Mouse (Mus musculus): Measurements from ENCODE around the gene Mapk6.

The Mapk6 gene

DNA sequence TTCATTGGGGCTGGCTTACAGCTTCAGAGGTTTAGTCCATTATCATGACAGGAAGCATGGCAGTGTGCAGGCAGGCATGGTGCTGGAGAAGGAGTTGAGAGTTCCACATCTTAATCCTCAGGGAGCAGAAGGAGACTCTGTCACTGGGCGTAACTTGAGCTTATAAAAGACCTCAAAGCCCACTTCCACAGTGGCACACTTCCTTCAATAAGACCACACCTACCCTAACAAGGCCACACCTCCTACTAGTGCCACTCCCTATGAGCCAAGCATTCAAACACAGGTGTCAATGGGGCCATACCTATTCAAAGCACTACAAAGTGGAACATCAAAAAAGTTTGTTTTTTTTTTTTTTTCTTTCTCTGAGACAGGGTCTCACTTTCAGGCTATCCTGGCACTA is 19.9 kb upstream of the Mapk6 start:
- TF ChIP-seq GATA4 (IDR thresholded peaks at IDR 0.05; ENCODE audit: insufficient replicate concordance, low read length) = no peak

DNA sequence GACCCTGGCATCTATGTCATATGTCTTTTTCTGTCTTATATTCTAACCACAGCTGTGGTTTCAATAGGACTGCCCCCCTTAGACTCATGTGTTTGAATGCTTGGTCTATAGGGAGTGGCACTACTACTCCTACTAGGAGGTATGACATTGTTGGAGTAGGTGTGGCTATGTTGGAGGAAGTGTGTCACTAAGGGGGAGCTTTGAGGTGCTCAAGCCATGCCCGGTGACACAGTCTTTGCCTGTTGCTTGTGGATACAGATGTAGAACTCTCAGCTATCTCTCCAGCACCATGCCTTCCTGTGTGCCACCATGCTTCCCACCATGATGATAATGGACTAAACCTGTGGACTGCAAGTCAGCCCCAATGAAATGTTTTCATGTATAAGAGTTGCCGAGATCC is 19.2 kb upstream of the Mapk6 start:
- no peak for TF ChIP-seq GATA4 (IDR thresholded peaks at IDR 0.05; ENCODE audit: insufficient replicate concordance, low read length)

DNA sequence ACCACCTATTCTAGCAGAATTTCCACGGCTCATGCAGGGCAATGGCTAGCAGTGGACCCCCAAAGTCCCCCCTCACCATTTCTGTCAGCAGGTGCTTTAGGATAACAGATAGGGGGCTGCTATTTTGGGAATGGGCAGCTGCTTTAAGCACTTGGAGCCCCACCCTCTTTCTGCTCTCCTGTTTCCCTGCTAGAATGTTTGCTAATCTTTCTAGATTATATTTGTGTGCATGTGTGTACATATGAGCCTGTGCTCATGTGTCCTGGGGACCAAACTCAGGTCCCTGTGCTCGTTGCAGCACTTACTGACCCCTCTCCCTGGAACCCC is 18.4 kb upstream of the Mapk6 start:
- no peak for TF ChIP-seq GATA4 (IDR thresholded peaks at IDR 0.05; ENCODE audit: insufficient replicate concordance, low read length)

DNA sequence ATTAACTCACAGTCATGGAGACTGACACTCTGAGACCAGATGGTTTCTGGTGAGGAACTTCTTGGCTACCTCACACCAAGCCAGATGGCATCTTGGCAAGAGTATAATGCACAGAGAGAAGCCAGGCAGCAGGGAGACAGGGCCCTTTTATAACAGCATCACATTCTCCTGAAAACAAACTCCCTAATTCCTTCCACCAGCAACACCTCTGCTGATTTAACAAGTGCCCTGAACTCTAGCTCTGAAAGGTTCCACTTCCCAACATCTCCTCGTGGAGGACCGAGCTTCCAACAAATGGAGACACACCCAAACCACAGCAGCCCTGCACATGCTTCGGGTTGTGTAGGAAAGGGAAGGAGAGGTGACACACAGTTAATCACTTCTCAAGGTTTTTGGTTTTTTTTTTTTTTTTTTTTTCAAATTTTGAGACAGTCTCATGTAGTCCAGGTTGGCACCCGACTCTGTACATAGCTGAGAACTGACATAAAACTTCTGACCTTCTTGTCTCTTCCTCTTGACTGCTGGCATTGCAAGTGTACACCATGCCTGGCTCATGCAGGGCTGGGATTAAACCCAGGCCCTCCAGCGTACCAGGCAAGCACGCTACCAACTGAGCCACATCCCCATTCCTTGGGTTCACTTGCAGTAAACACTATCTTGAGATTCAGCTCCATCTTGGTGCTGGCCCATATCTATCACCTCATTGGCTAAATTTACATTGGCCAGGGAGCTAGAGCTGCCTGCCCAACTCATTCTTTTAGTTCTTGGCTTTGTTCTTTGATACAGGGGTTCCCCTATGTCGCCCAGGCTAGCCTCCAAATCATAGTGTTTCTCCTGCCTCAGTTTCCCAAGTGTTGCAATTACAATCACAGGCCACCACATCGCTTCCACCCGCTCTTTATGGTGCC is 17.8 kb upstream of the Mapk6 start:
- no peak for TF ChIP-seq GATA4 (IDR thresholded peaks at IDR 0.05; ENCODE audit: insufficient replicate concordance, low read length)

- TF ChIP-seq GATA4 (IDR thresholded peaks at IDR 0.05; ENCODE audit: insufficient replicate concordance, low read length) = peak; percentile 47; the same call in 1 of the 2 replicates
Observed at GRCm38 (mm10) chr9:75425796-75426391, 16.1 kb upstream of the Mapk6 start.

DNA sequence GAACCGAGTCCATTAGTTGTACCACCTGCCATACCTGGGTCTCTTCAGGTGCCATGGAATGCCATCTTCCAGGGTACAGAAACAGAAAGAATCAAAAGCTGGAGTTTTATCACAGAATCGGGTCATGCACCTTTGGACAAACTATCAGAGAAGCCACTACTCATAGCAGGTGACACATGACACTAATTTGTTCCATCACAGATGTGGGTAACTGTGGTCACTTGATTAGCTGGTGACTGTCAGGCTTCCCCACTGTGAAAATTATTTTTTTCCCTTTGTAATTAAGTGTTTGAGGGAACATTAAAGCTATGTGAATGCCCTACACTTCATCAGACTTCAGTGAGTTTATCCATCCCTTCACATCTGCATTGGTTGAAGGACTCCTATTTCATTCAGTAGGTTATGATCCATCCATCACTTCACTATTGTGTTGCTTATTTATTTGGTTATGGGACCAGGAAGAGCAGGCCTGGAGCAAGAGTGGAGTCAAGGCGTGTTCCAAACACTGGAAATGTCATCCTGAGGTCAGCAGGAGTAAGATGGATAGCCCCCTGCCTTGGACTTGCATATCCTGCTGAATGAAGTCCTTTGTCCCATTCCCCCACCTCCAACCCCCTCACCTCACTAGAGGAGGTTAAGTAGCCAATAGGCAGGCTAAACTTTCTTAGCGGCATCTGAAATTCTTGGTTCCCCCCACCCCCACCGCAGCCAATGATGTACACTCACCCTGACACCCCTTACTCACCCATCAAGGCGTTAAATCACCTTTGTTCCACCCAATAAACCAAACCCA is 14.7 kb upstream of the Mapk6 start:
- TF ChIP-seq GATA4 (IDR thresholded peaks at IDR 0.05; ENCODE audit: insufficient replicate concordance, low read length) = no peak

DNA sequence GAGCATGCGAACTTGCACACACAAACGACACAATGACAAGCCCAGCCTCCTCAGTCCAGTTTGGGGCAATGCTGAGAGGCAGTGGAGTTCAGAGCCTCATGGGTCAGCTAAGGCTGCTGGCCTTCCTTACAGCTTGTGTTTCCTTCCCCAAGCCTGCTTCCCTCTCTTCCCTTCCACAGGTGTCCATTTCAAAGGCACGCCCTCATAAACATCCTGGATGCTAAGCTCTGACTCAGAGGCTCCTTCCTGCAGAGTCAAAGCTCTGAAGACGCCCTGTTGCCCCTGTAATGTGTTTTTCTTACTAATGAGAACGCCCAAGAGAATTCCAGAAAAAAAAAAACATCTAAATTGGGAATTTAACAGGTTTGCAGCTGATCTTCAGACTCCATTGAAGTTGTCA is 13.9 kb upstream of the Mapk6 start:
- TF ChIP-seq GATA4 (IDR thresholded peaks at IDR 0.05; ENCODE audit: insufficient replicate concordance, low read length) = no peak

- TF ChIP-seq GATA4 (IDR thresholded peaks at IDR 0.05; ENCODE audit: insufficient replicate concordance, low read length) = no peak
Observed at GRCm38 (mm10) chr9:75422251-75422691, 12.5 kb upstream of the Mapk6 start.

DNA sequence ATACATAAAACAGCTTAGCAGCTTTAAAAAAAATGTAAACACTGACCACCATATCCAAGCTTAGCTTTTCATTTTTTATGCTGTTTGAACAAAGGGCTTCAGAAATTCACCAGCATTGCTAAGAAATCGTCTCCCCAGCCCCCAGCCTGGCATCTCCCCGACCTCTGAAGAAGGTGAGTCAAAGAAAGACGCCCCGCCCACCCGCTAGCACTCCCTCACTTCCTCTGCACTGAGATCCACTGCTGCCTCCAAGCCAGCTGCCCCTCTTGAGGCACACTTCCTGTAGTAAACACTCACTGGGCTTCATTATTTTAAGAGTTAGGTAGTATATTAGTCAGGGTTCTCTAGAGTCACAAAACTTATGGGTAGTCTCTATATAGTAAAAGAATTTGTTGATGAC is 4.4 kb upstream of the Mapk6 start:
- TF ChIP-seq GATA4 (IDR thresholded peaks at IDR 0.05; ENCODE audit: insufficient replicate concordance, low read length) = no peak

- no peak for TF ChIP-seq GATA4 (IDR thresholded peaks at IDR 0.05; ENCODE audit: insufficient replicate concordance, low read length)
Observed at GRCm38 (mm10) chr9:75413206-75413605, 3.4 kb upstream of the Mapk6 start.

DNA sequence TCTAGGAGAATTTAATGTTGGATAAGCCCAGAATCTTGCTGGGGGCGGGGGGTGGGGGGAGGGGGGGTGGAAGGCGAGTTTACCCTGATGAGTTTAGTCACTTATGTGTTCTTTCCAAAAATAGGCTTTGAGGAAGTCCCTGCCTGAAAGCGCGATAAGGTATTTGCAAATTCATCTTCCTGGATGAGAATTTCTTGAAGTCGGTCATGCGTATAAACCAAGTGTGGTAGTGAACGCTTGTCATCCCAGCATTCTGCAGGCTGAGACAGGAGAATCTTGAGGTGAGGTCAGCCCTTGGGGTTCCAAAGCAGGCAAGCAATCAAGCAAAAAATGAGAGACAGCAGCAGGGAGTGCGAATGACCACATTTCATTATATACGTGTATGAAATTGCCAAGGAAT is 1.8 kb upstream of the Mapk6 start:
- no peak; the same call in 1 of the 2 replicates for TF ChIP-seq GATA4 (IDR thresholded peaks at IDR 0.05; ENCODE audit: insufficient replicate concordance, low read length)

DNA sequence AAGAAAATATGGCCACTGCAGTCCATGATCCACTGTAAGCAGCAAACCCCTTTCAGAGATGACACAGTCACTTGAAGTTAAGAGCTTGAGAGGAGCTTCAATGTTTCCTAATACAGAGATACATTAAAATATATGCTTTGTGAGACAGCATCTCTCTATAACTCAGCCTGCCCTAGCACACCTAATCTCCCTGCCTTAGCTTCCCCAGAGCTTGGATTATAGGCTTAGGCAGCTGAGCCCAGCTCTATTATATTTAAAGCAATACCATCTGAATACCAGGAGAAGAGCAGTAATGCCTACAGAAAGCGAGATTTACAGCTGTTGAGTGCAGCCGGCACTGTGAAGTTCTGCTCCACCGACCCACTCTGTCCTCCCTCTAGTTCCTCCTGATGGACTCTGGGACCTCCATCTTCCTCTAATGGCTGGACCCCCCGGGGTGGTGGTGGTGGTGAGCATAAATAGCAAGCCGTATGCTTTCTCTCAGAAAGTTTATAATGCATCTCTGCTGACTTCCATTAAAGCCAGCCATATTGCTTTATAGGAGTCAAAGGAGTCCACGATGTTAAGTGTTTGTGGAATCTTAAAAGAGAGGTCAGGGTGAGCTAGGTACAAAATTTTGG is 1.2 kb upstream of the Mapk6 start:
- no peak for TF ChIP-seq GATA4 (IDR thresholded peaks at IDR 0.05; ENCODE audit: insufficient replicate concordance, low read length)

- TF ChIP-seq GATA4 (IDR thresholded peaks at IDR 0.05; ENCODE audit: insufficient replicate concordance, low read length) = no peak
Observed at GRCm38 (mm10) chr9:75409031-75409851, 564 bp downstream of the Mapk6 start.

DNA sequence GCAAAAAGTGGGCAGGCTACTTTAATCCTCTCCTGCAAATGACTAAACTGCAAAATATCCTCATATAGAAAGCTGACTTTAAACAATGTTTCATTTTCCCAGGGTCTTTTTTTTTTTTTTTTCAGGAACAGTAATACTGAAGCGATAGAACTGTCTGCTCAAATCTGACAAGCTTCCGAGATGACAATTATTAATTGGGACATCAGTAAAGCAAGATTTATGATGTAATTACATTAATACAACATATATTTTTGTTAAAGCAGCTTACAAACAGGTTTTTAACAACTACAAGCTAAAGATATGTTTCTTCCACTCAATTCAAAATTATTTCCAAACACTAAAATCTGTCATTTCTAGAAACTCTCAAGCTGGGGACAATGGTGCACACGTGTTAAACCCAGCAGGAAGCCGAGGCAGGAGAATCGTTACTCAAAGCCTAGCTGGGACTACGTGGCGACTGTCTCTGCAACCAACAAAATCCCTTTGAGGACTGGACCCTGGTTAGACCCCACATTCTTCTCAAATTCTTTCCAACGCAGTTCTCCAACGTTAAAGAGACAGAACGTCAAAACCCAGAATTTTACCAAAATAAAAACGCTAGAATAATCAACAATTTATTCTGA is 1.5 kb downstream of the Mapk6 start:
- TF ChIP-seq GATA4 (IDR thresholded peaks at IDR 0.05; ENCODE audit: insufficient replicate concordance, low read length) = no peak

Measured in liver, adult (tissue).